Mouse (Mus musculus): ENCODE measurements around the gene Gabrg3.

The Gabrg3 gene

GRCm38 (mm10) chr7:57065398-57065797 lies 321.6 kb downstream of the Gabrg3 start:
- no peak for DNase-seq (ENCODE audit: low spot score)

- no peak for DNase-seq (ENCODE audit: low spot score)
Measured at GRCm38 (mm10) chr7:57050906-57051635, 335.9 kb downstream of the Gabrg3 start.

GRCm38 (mm10) chr7:57037861-57038421 lies 349.0 kb downstream of the Gabrg3 start:
- DNase-seq (ENCODE audit: low spot score), result no peak

GRCm38 (mm10) chr7:57000585-57001261 lies 386.3 kb downstream of the Gabrg3 start:
- DNase-seq (ENCODE audit: low spot score), result no peak

- DNase-seq (ENCODE audit: low spot score), result no peak
Measured at GRCm38 (mm10) chr7:56997713-56998624, 389.0 kb downstream of the Gabrg3 start.

GRCm38 (mm10) chr7:56946398-56946797 lies 440.6 kb downstream of the Gabrg3 start:
- DNase-seq (ENCODE audit: low spot score), result no peak

- no peak for DNase-seq (ENCODE audit: low spot score)
Measured at GRCm38 (mm10) chr7:56941606-56942005, 445.4 kb downstream of the Gabrg3 start.

GRCm38 (mm10) chr7:56938020-56938419 lies 449.0 kb downstream of the Gabrg3 start:
- no peak for DNase-seq (ENCODE audit: low spot score)

GRCm38 (mm10) chr7:56919499-56919898 lies 467.5 kb downstream of the Gabrg3 start:
- DNase-seq (ENCODE audit: low spot score), result no peak

- no peak for DNase-seq (ENCODE audit: low spot score)
Measured at GRCm38 (mm10) chr7:56914862-56915261, 472.1 kb downstream of the Gabrg3 start.

- DNase-seq (ENCODE audit: low spot score), result no peak
Measured at GRCm38 (mm10) chr7:56899762-56900161, 487.2 kb downstream of the Gabrg3 start.

GRCm38 (mm10) chr7:56867314-56868075 lies 519.5 kb downstream of the Gabrg3 start:
- DNase-seq (ENCODE audit: low spot score), result no peak

- no peak for DNase-seq (ENCODE audit: low spot score)
Measured at GRCm38 (mm10) chr7:56843565-56843964, 543.4 kb downstream of the Gabrg3 start.

- no peak for DNase-seq (ENCODE audit: low spot score)
Measured at GRCm38 (mm10) chr7:56825446-56825845, 561.5 kb downstream of the Gabrg3 start.

- no peak for DNase-seq (ENCODE audit: low spot score)
Measured at GRCm38 (mm10) chr7:56801841-56802240, 585.1 kb downstream of the Gabrg3 start.

- DNase-seq (ENCODE audit: low spot score), result no peak
Measured at GRCm38 (mm10) chr7:56779122-56779521, 607.9 kb downstream of the Gabrg3 start.

- DNase-seq (ENCODE audit: low spot score), result no peak
Measured at GRCm38 (mm10) chr7:56768216-56768615, 618.8 kb downstream of the Gabrg3 start.

- DNase-seq (ENCODE audit: low spot score), result no peak
Measured at GRCm38 (mm10) chr7:56767796-56768195, 619.2 kb downstream of the Gabrg3 start.

- no peak for DNase-seq (ENCODE audit: low spot score)
Measured at GRCm38 (mm10) chr7:56765612-56766445, 621.2 kb downstream of the Gabrg3 start.

- no peak for DNase-seq (ENCODE audit: low spot score)
Measured at GRCm38 (mm10) chr7:56729225-56729624, 657.8 kb downstream of the Gabrg3 start.

Measured in urinary bladder, postnatal 14 days (tissue).